Mouse (Mus musculus) limb, embryonic 10.5 days (tissue): Measurements from ENCODE around the gene Iqcm. TPM values are rescaled to one million over a fixed set of nuclear protein-coding genes. Genes with fewer than 3 reads are reported as not detected.

Source experiments
- DNase-seq: peaks from one replicate; pipeline ENCODE4 v3.0.0-alpha.2; 2017; ENCODE audit warnings: low spot score
- H3K27ac ChIP-seq: fragments of 300-500 bp; sonication (generic); 2 replicates; pipeline ENCODE4 v1.5.1; 2016; ENCODE audit warnings: mild to moderate bottlenecking
- H3K27me3 ChIP-seq: fragments of 300-500 bp; sonication (generic); 2 replicates; pipeline ENCODE4 v1.6.1; 2016; ENCODE audit warnings: low read depth, mild to moderate bottlenecking; ENCODE audit not compliant: poor library complexity, severe bottlenecking
- H3K36me3 ChIP-seq: fragments of 300-500 bp; sonication (generic); 2 replicates; pipeline ENCODE4 v1.6.1; 2016; ENCODE audit warnings: mild to moderate bottlenecking, moderate library complexity
- H3K4me1 ChIP-seq: fragments of 300-500 bp; sonication (generic); 2 replicates; pipeline ENCODE4 v1.6.1; 2016
- H3K4me3 ChIP-seq: fragments of 300-500 bp; sonication (generic); 2 replicates; pipeline ENCODE4 v1.5.1; 2016; ENCODE audit warnings: mild to moderate bottlenecking, moderate library complexity
- H3K9me3 ChIP-seq: fragments of 300-500 bp; sonication (generic); replicated peaks from 2 replicates; pipeline ENCODE4 v1.6.1; 2016; ENCODE audit warnings: mild to moderate bottlenecking
- WGBS: fragments of 180-500 bp; shearing (Covaris S2); methylation state at CpG from one replicate; pipeline ENCODE4 v1.1.7; 2016; 5-methylcytosine and 5-hydroxymethylcytosine counted together
- polyA plus RNA-seq: library from polyadenylated mRNA; unstranded; fragments of >200 nt; fragmentation: Nextera tagmentation; extraction: Ambion mirVana; gene quantifications from 2 replicates; pipeline ENCODE4 v1.2.1, GENCODE M21; 2016

The Iqcm gene
- polyA plus RNA-seq, 1 experiment from 2014 or later, result not detected

- no peaks in the 10 kb centered on the region for H3K36me3 ChIP-seq
- DNase-seq, result no peak
- WGBS, result 88% methylated on average over 4 of the region's 4 CpGs
- no peaks in the 10 kb centered on the region for H3K27me3 ChIP-seq
- H3K4me1 ChIP-seq, result no peaks in the 10 kb centered on the region
- no peaks in the 10 kb centered on the region for H3K9me3 ChIP-seq
- no peak overlapping the region for H3K4me3 ChIP-seq
- no peak overlapping the region for H3K27ac ChIP-seq
Measured at GRCm38 (mm10) chr8:75828468-75829132, 380.1 kb downstream of the Iqcm start.

GRCm38 (mm10) chr8:75835245-75835644 is 386.8 kb downstream of the Iqcm start:
- Histone ChIP-seq H3K9me3 (no peaks in the 10 kb centered on the region), H3K27ac (no peak overlapping the region), H3K36me3 (no peaks in the 10 kb centered on the region), H3K4me1 (no peaks in the 10 kb centered on the region), H3K27me3 (no peaks in the 10 kb centered on the region), H3K4me3 (no peak overlapping the region)
- DNase-seq, result no peak
- WGBS, result 96% methylated on average over 2 of the region's 2 CpGs

GRCm38 (mm10) chr8:75917603-75918344 is 469.3 kb downstream of the Iqcm start:
- Histone ChIP-seq H3K9me3 (no peaks in the 10 kb centered on the region), H3K36me3 (no peaks in the 10 kb centered on the region), H3K4me1 (no peaks in the 10 kb centered on the region), H3K27me3 (no peaks in the 10 kb centered on the region), H3K27ac (no peak overlapping the region), H3K4me3 (no peak overlapping the region)
- WGBS, result 83% methylated on average over 15 of the region's 15 CpGs
- no peak for DNase-seq

GRCm38 (mm10) chr8:75949166-75949565 is 500.7 kb downstream of the Iqcm start:
- Histone ChIP-seq H3K4me1 (no peaks in the 10 kb centered on the region), H3K27ac (no peak overlapping the region), H3K36me3 (no peaks in the 10 kb centered on the region), H3K9me3 (no peaks in the 10 kb centered on the region), H3K4me3 (no peak overlapping the region), H3K27me3 (no peaks in the 10 kb centered on the region)
- WGBS, result 85% methylated on average over 1 of the region's 1 CpGs
- DNase-seq, result no peak

GRCm38 (mm10) chr8:75956016-75956415 is 507.5 kb downstream of the Iqcm start:
- Histone ChIP-seq H3K9me3 (no peaks in the 10 kb centered on the region), H3K36me3 (no peaks in the 10 kb centered on the region), H3K27me3 (no peaks in the 10 kb centered on the region), H3K4me3 (no peak overlapping the region), H3K27ac (no peak overlapping the region), H3K4me1 (no peaks in the 10 kb centered on the region)
- no peak for DNase-seq
- WGBS, result 86% methylated on average over 2 of the region's 2 CpGs

- H3K27ac ChIP-seq, result no peak overlapping the region
- DNase-seq, result no peak
- no peaks in the 10 kb centered on the region for H3K4me1 ChIP-seq
- H3K36me3 ChIP-seq, result no peaks in the 10 kb centered on the region
- H3K9me3 ChIP-seq, result no peaks in the 10 kb centered on the region
- 95% methylated on average over 4 of the region's 4 CpGs for WGBS
- no peak overlapping the region for H3K4me3 ChIP-seq
- H3K27me3 ChIP-seq, result no peaks in the 10 kb centered on the region
Measured at GRCm38 (mm10) chr8:76018501-76018900, 570.0 kb downstream of the Iqcm start.

Other genes starting within 250 kb of the Iqcm start
- gene Rasd2, start 234.8 kb upstream of the Iqcm start, polyA plus RNA-seq, result 0.05 and 0.35 TPM in 2 replicates
- 0.21 and 0.25 TPM in 2 replicates for gene Gm10358, start 42.1 kb upstream of the Iqcm start, polyA plus RNA-seq